Mouse (Mus musculus) cerebellum, adult 2 months (tissue): ENCODE measurements around the gene Nt5c.

Experiments used
- CTCF ChIP-seq: fragments of 200-500 bp; IDR thresholded peaks from 2 replicates; pipeline ENCODE4 v1.5.1; 2011; ENCODE audit warnings: low read depth, mild to moderate bottlenecking, control low read depth, low read length, moderate library complexity, borderline replicate concordance; ENCODE audit not compliant: insufficient read depth
- POLR2A ChIP-seq: fragments of 200-500 bp; IDR thresholded peaks from 2 replicates; pipeline ENCODE4 v1.6.1; 2011; ENCODE audit warnings: low read length, control low read depth, borderline replicate concordance; ENCODE audit not compliant: insufficient read depth

- TF ChIP-seq CTCF (no peak), POLR2A (no peak)
Measured at GRCm38 (mm10) chr11:115467217-115467618, 24.4 kb downstream of the Nt5c start.
